Mouse (Mus musculus) embryo, embryonic 10.5 days (tissue): Measurements from ENCODE around the gene E330009J07Rik.

Experiments used
- DNase-seq: peaks from one replicate; pipeline ENCODE4 v3.0.0-alpha.2; 2015; ENCODE audit warnings: low spot score

Gene E330009J07Rik

DNA sequence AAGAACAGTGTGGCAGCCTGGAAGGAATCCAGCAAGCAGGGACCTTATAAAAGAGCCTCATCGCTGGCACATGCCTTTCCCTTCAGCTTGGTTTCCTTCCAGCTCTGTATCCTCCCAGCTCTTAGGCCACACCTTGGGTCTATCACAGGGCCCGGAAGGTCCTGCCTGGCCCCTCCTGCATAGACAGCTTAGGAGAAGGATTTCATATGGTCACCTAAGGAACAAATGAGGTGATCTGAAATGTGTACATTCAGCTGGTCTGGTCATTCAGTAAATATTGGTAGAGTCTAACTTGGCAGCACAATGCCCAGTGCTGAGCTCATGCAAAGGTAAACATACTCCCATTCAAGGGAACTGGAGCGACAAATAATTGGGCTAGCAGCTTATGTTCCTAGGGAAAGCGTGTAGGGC is 6.4 kb downstream of the E330009J07Rik start:
- DNase-seq, result no peak

DNA sequence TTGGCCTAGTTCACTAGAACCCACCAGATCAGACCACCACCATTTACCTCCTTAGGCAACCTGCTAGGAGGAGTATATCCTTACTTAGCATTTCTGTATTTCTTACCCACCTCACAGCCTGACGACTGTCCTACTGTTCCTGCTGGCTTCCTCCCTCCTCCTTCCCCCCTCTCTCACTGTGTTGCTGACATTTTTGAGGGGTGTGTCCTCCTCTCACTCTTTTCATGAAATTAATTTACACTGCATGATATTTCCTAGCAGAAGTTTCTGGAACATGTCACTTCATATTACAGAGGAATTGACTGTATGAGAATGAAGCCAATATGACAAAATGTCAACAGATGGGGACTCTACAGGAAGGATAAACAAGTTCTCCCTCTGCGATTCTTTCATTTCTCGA is 7.2 kb downstream of the E330009J07Rik start:
- DNase-seq, result no peak

DNA sequence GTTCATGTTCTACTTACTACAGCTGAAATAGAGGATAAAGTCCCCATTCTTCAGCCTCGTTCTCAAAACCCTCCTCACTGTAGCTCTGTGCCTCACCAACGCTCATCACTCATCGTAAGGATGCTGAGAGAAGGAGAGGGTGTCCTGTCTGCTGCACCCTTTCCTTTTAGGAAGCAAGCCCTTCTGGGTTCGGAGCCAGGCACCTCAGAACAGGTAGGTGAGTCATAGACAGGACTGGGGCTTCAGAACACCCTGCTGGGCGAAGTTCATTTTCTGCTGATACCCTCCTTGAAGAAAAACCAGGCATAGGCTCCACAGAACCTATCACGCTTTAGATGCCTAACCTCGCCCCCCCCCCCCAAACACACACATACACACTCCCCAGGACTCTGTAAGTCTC is 8.5 kb downstream of the E330009J07Rik start:
- no peak for DNase-seq

DNA sequence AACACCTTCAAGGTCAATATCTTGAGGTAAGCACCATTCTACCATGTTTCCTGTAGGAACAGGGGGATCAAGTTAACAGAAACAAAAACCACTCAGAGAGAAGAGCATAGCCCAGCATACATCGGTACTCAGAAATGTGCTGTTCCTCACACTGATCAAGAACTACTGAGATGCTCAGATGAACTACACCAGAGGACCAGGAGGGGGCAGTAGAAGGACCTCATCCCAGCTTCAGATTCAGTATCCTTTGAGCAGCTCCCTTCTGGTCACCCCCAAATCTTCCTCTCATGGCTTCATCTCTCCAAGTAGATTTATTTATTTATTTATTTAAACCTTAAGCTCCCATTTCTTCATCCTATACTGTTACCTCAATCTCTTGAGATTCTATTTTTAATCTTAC is 12.2 kb downstream of the E330009J07Rik start:
- peak; percentile 70 for DNase-seq

- DNase-seq, result no peak
Measured at GRCm38 (mm10) chr6:40423013-40423412, 12.9 kb downstream of the E330009J07Rik start.

DNA sequence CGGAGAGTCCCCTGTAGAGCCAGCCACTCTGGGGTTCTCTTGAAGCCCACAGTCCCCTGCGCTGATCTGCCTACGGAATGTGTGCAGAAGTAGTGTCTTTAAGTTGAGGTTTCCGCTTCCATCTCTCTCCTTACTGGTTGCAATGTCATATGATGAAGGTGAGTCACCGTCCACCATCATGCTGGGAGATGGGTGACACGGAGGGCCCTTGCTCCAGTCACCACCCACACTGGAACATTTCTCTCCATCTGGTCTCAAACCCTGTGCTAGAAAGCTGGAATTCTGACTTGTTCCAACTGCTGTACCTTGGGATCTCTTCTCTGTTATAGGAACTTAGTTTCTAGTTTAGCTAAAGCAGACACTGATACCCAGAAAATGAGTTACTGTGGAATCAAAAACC is 14.8 kb downstream of the E330009J07Rik start:
- DNase-seq, result no peak

GRCm38 (mm10) chr6:40418386-40418785 is 17.5 kb downstream of the E330009J07Rik start:
- DNase-seq, result no peak

- no peak for DNase-seq
Measured at GRCm38 (mm10) chr6:40415799-40416198, 20.1 kb downstream of the E330009J07Rik start.

- no peak for DNase-seq
Measured at GRCm38 (mm10) chr6:40413565-40413964, 22.4 kb downstream of the E330009J07Rik start.

DNA sequence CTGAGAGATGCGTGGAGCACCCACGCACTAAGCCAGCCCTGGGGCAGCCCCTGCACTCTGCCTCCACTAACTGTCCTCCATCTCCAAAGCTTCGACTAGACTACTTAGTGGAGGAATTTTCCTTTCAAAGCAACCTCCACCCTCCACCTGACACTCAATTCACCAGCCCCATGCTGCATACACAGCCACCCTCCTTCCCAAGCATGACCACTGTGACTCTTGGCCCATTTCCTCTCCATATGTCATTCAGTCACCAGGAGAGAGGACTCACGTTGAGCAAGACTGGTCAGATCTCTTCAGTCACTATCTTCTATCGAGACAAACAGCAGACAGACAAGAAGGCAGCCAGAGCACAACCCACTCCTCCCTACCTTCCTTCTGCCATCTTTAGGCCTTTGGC is 22.9 kb downstream of the E330009J07Rik start:
- DNase-seq, result no peak

GRCm38 (mm10) chr6:40411085-40411484 is 24.9 kb downstream of the E330009J07Rik start:
- DNase-seq, result no peak

DNA sequence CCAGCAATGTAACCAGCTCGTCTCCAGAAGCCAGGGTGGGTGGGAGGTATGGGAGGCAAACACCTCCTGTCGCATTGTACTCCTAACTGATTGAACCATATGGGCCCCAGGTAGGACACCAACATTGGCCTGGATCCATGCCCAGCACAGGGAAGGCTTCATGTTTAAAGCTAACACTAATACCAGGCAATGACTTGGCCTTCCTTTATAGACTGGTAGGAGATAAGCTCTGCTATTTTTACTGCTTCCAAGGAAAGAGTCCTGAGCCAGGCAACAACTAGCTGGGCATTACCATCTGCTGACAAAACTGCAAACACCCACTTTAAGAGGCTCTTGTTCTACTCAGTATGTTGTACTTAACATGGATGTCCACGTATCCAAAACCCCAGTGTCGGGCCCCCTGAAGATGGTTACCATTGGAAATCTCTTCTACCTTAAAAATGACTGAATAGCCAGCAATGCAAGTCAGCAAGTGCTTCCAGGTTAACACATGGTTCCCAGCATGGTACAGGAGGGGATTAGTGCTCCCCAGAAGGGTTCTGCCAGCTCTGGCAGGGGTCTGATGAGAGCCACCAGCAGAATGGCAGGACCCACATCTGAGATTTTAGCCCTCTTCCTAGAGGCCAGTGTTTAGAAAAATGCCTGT is 32.2 kb downstream of the E330009J07Rik start:
- no peak for DNase-seq

GRCm38 (mm10) chr6:40402031-40402430 is 33.9 kb downstream of the E330009J07Rik start:
- no peak for DNase-seq

- DNase-seq, result peak; percentile 87
Measured at GRCm38 (mm10) chr6:40393213-40393612, 42.7 kb downstream of the E330009J07Rik start.

- no peak for DNase-seq
Measured at GRCm38 (mm10) chr6:40390975-40391374, 45.0 kb downstream of the E330009J07Rik start.

- no peak for DNase-seq
Measured at GRCm38 (mm10) chr6:40388660-40389059, 47.3 kb downstream of the E330009J07Rik start.

- no peak for DNase-seq
Measured at GRCm38 (mm10) chr6:40385682-40386081, 50.3 kb downstream of the E330009J07Rik start.

- no peak for DNase-seq
Measured at GRCm38 (mm10) chr6:40381908-40382307, 54.0 kb downstream of the E330009J07Rik start.

DNA sequence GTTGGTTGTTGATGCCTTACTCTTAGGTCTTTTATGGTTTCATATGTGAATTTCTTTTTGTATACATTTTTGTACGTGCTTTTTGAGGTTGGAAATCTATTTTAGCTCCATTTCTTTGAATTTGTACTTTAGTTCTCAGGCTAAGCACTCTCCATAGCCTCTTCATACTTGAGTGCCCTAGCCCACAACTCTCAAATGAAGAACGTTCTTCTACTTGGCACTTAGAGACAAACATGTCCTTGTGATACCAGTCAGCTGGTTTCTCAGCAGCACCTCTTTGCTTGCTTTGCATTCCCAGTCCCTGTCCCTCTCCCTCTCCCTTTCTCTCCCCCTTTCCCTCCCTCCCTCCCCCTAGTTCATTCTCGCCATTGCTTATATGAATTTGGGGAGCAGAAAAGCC is 55.8 kb downstream of the E330009J07Rik start:
- DNase-seq, result no peak

DNA sequence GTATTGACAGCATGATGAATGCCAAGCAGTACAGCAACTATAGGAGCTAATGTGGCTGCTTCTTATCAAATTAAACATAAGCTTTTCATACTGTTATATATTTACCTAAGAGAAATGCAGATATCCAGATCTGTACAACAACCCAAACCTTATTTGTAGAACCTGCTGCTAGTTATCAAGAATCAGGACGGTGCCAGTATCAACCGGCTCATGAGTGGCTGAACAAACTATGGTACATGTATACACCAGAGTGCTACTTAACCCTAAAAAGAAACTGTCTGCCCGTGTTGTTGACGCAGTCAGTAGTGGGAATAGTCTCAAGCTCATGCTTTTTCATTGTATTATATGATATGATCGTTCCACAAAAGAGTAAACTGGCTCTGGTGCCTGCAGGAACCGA is 64.9 kb downstream of the E330009J07Rik start:
- DNase-seq, result no peak

- DNase-seq, result peak; percentile 21
Measured at GRCm38 (mm10) chr6:40353360-40353759, 82.6 kb downstream of the E330009J07Rik start.
